Mouse (Mus musculus): ENCODE data around the gene Osbpl9. TPM values are rescaled to one million over a fixed set of nuclear protein-coding genes. Genes with fewer than 3 reads are reported as not detected.

Osbpl9 gene
- total RNA-seq, 2 experiments from 2014 or later = 32.2 to 90.1 TPM

DNA sequence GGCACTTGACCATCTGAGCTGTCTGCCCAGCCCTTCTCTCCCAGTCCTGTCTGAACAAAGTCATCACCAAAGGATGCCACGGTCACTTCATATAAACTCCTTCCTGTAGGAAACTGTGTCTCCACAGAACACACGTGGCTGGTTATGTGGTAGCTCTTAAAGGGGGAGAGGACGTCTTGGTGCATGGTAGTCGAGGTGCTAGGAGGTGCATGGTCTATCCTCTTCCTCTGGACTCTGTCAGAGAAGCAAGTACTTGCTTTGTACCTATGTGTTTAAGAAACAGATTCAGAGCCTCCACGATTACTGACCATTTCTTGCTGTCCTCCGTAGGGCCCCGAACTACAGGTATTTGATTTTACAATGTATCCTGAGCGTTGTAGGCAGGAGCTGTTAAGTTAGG lies 144.4 kb downstream of the Osbpl9 start:
- no peak for ATAC-seq (replicated peaks; ENCODE audit: low FRiP score, poor library complexity, severe bottlenecking)

- ATAC-seq (replicated peaks; ENCODE audit: low FRiP score, poor library complexity, severe bottlenecking) = no peak
These were observed 145.7 kb downstream of the Osbpl9 start for GRCm38 (mm10) chr4:109056351-109056750.

DNA sequence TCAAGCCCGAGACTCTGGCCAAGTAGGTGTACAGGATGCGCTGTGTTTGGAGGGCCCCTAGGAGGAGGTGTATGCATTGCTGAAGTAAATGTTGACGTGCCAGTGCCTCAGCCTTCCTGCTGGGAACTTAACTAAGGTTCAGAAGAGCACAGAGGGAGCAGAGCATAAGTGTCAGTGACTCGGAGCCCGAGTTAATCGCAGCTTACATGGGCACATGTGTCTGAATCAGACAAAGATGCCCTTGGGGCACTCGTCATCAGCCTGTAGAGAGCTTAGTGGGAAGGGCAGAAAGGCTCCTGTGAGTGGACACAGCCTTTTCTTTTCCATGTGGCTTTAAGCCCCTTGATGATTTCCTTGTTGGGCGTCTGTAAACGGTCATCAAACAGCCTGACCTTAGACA lies 148.1 kb downstream of the Osbpl9 start:
- no peak for ATAC-seq (replicated peaks; ENCODE audit: low FRiP score, poor library complexity, severe bottlenecking)

DNA sequence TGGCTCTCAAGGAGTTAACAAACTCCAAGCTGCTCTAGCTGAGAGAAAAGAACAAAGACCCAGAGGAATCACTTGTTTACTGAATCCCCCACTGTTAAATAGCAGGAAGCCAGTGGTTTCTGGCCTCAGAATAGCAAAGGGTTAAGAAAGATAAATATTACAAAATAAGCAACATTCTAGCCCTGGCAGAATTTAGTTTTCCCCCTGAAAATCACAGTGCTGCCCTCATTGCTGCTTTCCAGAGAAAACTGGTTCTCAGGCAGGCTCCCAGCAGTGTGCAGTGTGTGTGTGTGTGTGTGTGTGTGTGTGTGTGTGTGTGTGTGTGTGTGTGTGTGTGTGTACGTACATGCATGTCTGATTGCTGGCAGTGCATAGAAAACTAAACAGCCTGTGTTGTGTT lies 149.8 kb downstream of the Osbpl9 start:
- no peak for ATAC-seq (replicated peaks; ENCODE audit: low FRiP score, poor library complexity, severe bottlenecking)

DNA sequence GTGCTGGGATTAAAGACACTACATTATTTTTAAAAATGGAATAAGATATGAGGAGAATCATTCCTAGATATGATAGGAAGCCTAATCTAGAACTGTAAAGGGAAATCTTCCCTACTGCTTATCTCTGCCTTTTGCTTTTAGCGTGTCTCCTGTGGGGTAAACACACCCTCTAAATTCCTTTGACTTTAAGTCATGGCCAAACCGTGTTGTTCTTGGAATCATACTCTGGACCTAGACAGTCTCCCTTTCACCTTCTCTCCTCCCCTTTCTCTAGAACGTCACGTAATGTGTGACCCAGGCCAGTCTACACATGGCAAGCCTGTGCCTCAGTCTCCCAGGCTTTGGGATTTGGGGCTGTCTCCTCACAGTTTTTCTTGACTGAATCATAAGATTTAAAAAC lies 153.8 kb downstream of the Osbpl9 start:
- no peak for ATAC-seq (replicated peaks; ENCODE audit: low FRiP score, poor library complexity, severe bottlenecking)

DNA sequence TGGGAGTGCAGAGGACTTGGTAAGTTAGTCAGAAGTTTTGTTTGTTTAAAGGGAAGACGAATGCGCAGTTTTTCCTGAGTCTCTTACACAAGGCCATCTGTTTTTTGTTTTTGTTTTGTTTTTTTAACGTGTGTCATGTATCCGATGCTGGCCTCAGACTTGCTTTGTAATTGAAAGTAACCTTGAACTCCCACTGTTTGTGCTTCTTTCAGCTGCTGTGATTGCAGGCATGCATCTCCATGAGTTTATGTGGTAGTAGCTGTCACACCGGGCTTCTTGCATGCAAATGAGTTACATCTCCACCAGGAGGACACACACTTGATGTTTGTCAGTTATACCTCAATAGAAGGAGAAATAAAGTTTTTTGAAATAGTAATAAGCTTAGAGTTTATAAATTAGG lies 158.3 kb downstream of the Osbpl9 start:
- no peak for ATAC-seq (replicated peaks; ENCODE audit: low FRiP score, poor library complexity, severe bottlenecking)

DNA sequence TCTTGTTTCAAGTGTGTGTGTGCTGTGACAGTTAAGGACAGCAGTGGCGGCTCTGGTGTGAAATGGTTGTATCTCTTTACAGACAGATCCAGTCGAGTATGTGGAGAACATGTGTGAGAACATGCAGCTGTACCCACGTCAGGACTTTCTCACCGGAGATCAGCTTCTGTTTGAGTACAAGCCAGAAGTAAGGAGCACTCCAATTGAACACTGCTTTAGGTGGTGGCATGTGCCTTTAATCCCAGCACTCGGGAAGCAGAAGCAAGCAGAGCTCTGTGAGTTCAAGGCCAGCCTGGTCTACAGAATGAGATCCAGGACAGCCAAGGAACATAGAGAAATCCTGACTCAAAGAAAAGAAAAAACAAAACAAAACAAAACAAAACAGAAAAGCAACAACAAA lies 158.8 kb downstream of the Osbpl9 start:
- no peak for ATAC-seq (replicated peaks; ENCODE audit: low FRiP score, poor library complexity, severe bottlenecking)

GRCm38 (mm10) chr4:109042739-109043138 lies 159.3 kb downstream of the Osbpl9 start:
- ATAC-seq (replicated peaks; ENCODE audit: low FRiP score, poor library complexity, severe bottlenecking) = no peak

- ATAC-seq (replicated peaks; ENCODE audit: low FRiP score, poor library complexity, severe bottlenecking) = peak; percentile 91
These were observed 165.7 kb downstream of the Osbpl9 start for GRCm38 (mm10) chr4:109036327-109036726.

DNA sequence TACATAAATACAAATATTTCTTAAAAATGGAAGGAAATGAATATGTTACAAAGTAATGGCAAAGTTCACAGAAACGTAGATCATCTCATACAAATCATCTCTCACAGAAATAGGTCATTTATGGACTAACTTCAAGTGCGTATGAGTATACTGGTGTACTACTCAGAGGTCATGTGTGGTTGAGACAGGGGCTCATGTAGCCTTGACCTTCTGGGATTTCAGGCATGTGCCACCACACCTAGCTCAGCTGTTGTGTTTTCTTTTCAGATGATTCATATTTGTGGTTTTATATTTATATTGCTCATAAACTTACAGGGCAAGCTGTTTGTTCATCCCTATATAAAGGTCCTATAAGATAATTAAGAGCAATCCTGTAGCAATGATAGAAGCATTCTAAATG lies 171.8 kb downstream of the Osbpl9 start:
- no peak for ATAC-seq (replicated peaks; ENCODE audit: low FRiP score, poor library complexity, severe bottlenecking)

DNA sequence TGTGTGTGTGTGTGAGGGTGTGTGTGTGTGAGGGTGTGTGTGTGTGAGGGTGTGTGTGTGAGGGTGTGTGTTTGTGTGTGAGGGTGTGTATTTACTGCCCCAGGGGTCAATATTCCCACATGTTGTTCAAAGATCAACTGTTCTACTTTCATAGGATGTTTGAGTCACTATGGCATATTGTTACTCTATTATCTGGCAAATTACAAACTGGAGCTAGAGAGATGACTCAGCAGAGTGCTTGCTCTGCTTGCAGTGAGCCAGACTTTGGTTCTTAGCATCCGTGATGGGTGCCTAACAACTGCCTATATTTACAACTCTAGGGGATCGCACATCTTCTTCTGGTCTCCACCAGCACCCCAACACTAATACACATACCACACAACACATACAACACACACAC lies 172.2 kb downstream of the Osbpl9 start:
- no peak for ATAC-seq (replicated peaks; ENCODE audit: low FRiP score, poor library complexity, severe bottlenecking)

GRCm38 (mm10) chr4:109026543-109026942 lies 175.5 kb downstream of the Osbpl9 start:
- no peak for ATAC-seq (replicated peaks; ENCODE audit: low FRiP score, poor library complexity, severe bottlenecking)

DNA sequence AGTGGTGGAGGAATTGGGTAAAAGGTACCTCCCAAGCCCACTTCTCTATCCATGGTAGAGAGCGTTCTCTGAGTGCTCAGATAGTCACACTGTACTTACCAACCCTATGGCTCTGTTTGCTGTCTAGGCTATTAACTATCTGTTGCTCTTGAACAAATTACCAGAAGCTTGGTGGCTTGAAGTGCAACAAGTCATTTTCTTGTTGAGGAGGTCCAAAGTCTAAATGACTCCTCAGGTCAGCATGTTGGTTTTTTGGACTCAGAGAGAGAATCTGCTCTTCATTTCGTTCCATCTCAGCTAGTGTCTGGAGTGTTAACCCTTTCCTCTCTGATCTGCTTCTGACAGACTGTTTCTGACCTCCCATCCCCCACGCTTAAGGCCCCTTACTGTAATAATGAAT lies 177.0 kb downstream of the Osbpl9 start:
- ATAC-seq (replicated peaks; ENCODE audit: low FRiP score, poor library complexity, severe bottlenecking) = no peak

GRCm38 (mm10) chr4:109021976-109022375 lies 180.1 kb downstream of the Osbpl9 start:
- ATAC-seq (replicated peaks; ENCODE audit: low FRiP score, poor library complexity, severe bottlenecking) = no peak

DNA sequence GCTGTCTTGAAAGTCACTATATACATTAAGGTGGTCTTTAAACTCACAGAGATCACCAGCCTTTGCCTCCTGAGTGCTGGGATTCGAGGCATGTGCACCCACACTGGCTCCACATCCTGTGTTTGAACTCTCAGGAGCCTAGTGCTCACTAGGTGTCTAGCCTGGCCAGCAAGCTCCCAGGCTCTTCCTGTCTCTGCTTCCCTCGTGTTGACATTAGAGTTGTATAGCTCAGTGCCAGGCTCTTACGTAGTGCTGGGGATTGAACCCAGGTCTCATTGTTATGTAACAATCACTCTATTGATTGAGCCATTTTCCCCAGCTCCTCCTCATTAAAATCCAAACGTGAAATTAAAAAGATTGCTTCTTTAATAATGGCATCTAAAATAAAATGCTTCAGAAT lies 182.8 kb downstream of the Osbpl9 start:
- ATAC-seq (replicated peaks; ENCODE audit: low FRiP score, poor library complexity, severe bottlenecking) = no peak

- no peak for ATAC-seq (replicated peaks; ENCODE audit: low FRiP score, poor library complexity, severe bottlenecking)
These were observed 184.6 kb downstream of the Osbpl9 start for GRCm38 (mm10) chr4:109017441-109017840.

- ATAC-seq (replicated peaks; ENCODE audit: low FRiP score, poor library complexity, severe bottlenecking) = no peak
These were observed 188.0 kb downstream of the Osbpl9 start for GRCm38 (mm10) chr4:109014091-109014490.

Other genes with a start within 250 kb of the Osbpl9 start
- gene Nrd1, start 201.6 kb downstream of the Osbpl9 start, total RNA-seq (2015; ENCODE audit: low replicate concordance) = 207 and 431 TPM in 2 replicates
- gene Nrd1, start 201.6 kb downstream of the Osbpl9 start, total RNA-seq (2017; ENCODE audit: low replicate concordance) = 190 and 209 TPM in 2 replicates
- gene Calr4, start 32.2 kb upstream of the Osbpl9 start, total RNA-seq (2015; ENCODE audit: low replicate concordance) = not detected in 2 replicates
- gene Calr4, start 32.2 kb upstream of the Osbpl9 start, total RNA-seq (2017; ENCODE audit: low replicate concordance) = not detected in 2 replicates
- 121 and 126 TPM in 2 replicates for gene Eps15, start 78.0 kb upstream of the Osbpl9 start, total RNA-seq (2015; ENCODE audit: low replicate concordance)
- 137 and 170 TPM in 2 replicates for gene Eps15, start 78.0 kb upstream of the Osbpl9 start, total RNA-seq (2017; ENCODE audit: low replicate concordance)
- gene Ttc39a, start 204.4 kb upstream of the Osbpl9 start, total RNA-seq (2015; ENCODE audit: low replicate concordance) = 5.0 and 14.4 TPM in 2 replicates
- 3.9 and 29.2 TPM in 2 replicates for gene Ttc39a, start 204.4 kb upstream of the Osbpl9 start, total RNA-seq (2017; ENCODE audit: low replicate concordance)